Mouse (Mus musculus) heart, adult 9 months (tissue): Measurements from ENCODE around the gene Ddx19b.
A peak's percentile ranks its signal among the peaks of the same experiment; 100 is the strongest.
"Not testable (repeated sequence)": the region's sequence is repeated elsewhere in the genome, so short reads cannot be mapped to it uniquely, and the experiment has no call there.

Experiments used
- DNase-seq, 2 experiments: peaks; one replicate each; pipeline ENCODE4 v3.0.0; 2022; ENCODE audit warnings: low spot score in 2 of 2

The Ddx19b gene

GRCm38 (mm10) chr8:111031572-111031971 lies at the start of gene Ddx19b:
Gene Ddx19b, minus strand, starts transcription at chr8:111031751.
- DNase-seq: no peak

- DNase-seq: no peak
These were observed 48.3 kb upstream of the Ddx19b start for GRCm38 (mm10) chr8:111079861-111080271.

- DNase-seq: no peak
These were observed 47.9 kb upstream of the Ddx19b start for GRCm38 (mm10) chr8:111079461-111079860.

- DNase-seq: no peak
These were observed 44.4 kb upstream of the Ddx19b start for GRCm38 (mm10) chr8:111075926-111076325.

GRCm38 (mm10) chr8:111068660-111069059 lies 37.1 kb upstream of the Ddx19b start:
- DNase-seq: not testable (repeated sequence)

- DNase-seq: no peak
These were observed 35.9 kb upstream of the Ddx19b start for GRCm38 (mm10) chr8:111067439-111067838.

GRCm38 (mm10) chr8:111066308-111066707 lies 34.8 kb upstream of the Ddx19b start:
- no peak for DNase-seq

- DNase-seq: no peak
These were observed 31.3 kb upstream of the Ddx19b start for GRCm38 (mm10) chr8:111062893-111063292.

- DNase-seq: peak; percentile 72 to 87
These were observed 30.7 kb upstream of the Ddx19b start for GRCm38 (mm10) chr8:111062072-111062757.

- no peak for DNase-seq
These were observed 30.1 kb upstream of the Ddx19b start for GRCm38 (mm10) chr8:111061688-111062071.

GRCm38 (mm10) chr8:111058946-111059572 lies 27.5 kb upstream of the Ddx19b start:
- DNase-seq: no peak

GRCm38 (mm10) chr8:111056691-111057293 lies 25.2 kb upstream of the Ddx19b start:
- DNase-seq: peak in 1 of 2 experiments; percentile 11

- peak; percentile 87 to 90 for DNase-seq
These were observed 24.7 kb upstream of the Ddx19b start, which contains the start of gene Exosc6 for GRCm38 (mm10) chr8:111056158-111056663. Gene Exosc6, plus strand, starts transcription at chr8:111056339.

- no peak for DNase-seq
These were observed 24.1 kb upstream of the Ddx19b start for GRCm38 (mm10) chr8:111055661-111056060.

- DNase-seq: no peak
These were observed 23.6 kb upstream of the Ddx19b start for GRCm38 (mm10) chr8:111055031-111055634.

- peak in 1 of 2 experiments; percentile 23 for DNase-seq
These were observed 22.4 kb upstream of the Ddx19b start for GRCm38 (mm10) chr8:111053827-111054518.

GRCm38 (mm10) chr8:111049106-111049505 lies 17.6 kb upstream of the Ddx19b start:
- no peak for DNase-seq

- no peak for DNase-seq
These were observed 17.1 kb upstream of the Ddx19b start for GRCm38 (mm10) chr8:111048694-111049093.

- DNase-seq: no peak
These were observed 12.6 kb upstream of the Ddx19b start for GRCm38 (mm10) chr8:111044003-111044734.

GRCm38 (mm10) chr8:111042546-111042945 lies 11.0 kb upstream of the Ddx19b start:
- no peak for DNase-seq

- no peak for DNase-seq
These were observed 5.0 kb upstream of the Ddx19b start for GRCm38 (mm10) chr8:111036591-111036990.
